Mouse (Mus musculus): ENCODE data around the gene Rcan3. TPM values are rescaled to one million over a fixed set of nuclear protein-coding genes. Genes with fewer than 3 reads are reported as not detected.

Gene Rcan3
- polyA plus RNA-seq, 1 experiment from 2014 or later: 15.2 TPM

DNA sequence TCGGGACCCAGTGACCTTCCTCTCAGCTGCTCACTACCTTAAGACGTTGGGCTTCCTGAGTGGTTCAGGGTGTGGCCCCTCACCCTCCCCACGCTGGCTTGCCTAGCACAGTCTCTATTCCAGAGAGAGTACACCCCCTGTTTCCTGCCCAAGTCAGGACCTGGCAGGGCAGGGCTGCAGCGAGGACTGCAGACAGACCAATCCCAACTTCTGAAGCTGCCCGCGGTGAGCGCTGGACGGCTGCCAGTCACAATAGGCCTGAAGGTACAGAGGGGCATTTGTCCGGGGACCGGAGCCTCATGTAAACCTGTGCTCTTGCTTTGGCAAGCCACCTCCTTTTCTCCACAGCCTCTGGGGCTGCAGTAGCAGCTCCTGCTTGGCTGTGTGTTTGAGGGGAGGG is 48.0 kb downstream of the Rcan3 start:
- Histone ChIP-seq H3K4me3 (ENCODE audit: low read length) (no peak overlapping the region), H3K4me2 (replicated peaks; ENCODE audit: low read depth, low read length) (no peak overlapping the region), H3K9ac (ENCODE audit: low read depth, low read length) (no peak overlapping the region), H3K27ac (ENCODE audit: low read depth, low read length) (no peak overlapping the region), H3K4me1 (ENCODE audit: control insufficient read depth, insufficient read depth, low read length) (no peaks in the 10 kb centered on the region), H3K27me3 (ENCODE audit: control insufficient read depth, insufficient read depth, low read length) (no peaks in the 10 kb centered on the region; the same call in 1 of the 2 replicates), H3K9me3 (ENCODE audit: control insufficient read depth, low read length) (no peaks in the 10 kb centered on the region), H3K36me3 (ENCODE audit: control insufficient read depth, insufficient read depth, low read length) (no peaks in the 10 kb centered on the region)
- WGBS: 47% methylated on average over 10 of the region's 10 CpGs
- peak; percentile 45; the same call in 1 of the 2 replicates for ATAC-seq (ENCODE audit: low FRiP score, low TSS enrichment)

DNA sequence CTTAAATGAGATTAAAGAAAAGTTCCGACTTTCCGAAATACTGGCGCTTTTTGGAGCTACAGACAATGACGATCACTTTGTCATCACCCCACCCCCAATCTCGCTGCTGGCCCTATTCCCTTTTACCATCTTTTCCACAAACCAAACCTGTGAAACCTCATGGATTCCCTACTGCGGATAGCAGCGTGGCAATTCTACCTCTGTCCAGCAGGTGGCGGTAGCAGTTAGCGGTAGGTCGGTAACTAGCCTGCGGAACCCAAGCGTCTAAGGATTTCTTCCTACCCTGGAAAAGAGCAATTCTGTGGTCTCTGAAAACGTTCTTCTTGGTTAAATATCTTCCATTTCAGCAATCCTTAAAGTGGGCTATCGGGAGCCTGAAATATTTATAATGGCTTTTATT is 51.3 kb downstream of the Rcan3 start:
- H3K4me2 ChIP-seq (replicated peaks; ENCODE audit: low read depth, low read length): no peak overlapping the region
- no peak overlapping the region for H3K27ac ChIP-seq (ENCODE audit: low read depth, low read length)
- H3K36me3 ChIP-seq (ENCODE audit: control insufficient read depth, insufficient read depth, low read length): no peaks in the 10 kb centered on the region
- H3K9me3 ChIP-seq (ENCODE audit: control insufficient read depth, low read length): no peaks in the 10 kb centered on the region
- no peak for ATAC-seq (ENCODE audit: low FRiP score, low TSS enrichment)
- WGBS: 3% methylated on average over 14 of the region's 14 CpGs
- no peak overlapping the region for H3K9ac ChIP-seq (ENCODE audit: low read depth, low read length)
- no peaks in the 10 kb centered on the region; the same call in 1 of the 2 replicates for H3K27me3 ChIP-seq (ENCODE audit: control insufficient read depth, insufficient read depth, low read length)
- H3K4me1 ChIP-seq (ENCODE audit: control insufficient read depth, insufficient read depth, low read length): no peaks in the 10 kb centered on the region
- no peak overlapping the region for H3K4me3 ChIP-seq (ENCODE audit: low read length)

DNA sequence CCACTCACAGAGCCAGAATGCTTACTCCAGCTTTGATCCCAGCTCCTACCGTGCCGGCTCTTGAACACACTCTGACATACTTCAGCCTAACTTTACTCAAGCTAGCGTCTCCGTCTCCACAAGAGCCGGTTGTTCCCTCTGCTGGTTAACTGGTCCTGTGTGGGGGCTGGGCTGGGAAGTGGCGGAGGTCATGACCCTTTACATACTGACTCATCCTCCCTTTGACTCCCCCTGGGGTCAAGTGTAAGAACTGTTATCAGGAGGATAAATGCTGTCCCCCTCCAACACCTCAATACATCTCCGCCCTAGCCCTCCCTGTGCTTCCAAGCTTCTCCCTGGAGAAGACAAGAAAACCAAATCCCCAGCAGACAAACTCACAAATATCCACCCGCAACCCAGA is 52.3 kb downstream of the Rcan3 start:
- no peak overlapping the region for H3K4me3 ChIP-seq (ENCODE audit: low read length)
- ATAC-seq (ENCODE audit: low FRiP score, low TSS enrichment): no peak
- 32% methylated on average over 8 of the region's 8 CpGs for WGBS

DNA sequence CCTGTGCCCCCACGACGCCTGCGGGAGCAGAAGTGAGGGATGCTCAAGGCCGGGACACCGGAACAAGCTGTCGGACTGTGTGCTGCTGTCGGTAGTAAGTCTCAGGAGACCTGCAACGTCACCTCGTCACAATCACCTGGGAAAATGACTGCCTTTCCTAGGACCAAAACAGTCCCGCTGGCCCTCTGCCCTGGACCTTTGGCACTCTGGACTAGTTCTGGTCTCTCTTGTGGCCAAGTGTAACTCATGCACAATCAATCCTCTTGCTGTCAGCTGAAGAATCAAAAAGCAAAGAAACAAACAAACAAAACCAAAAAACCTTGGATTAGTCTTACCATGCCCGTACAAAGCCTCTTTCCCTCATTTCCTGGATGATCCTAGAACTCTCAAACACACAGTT is 56.4 kb downstream of the Rcan3 start:
- 0 out of 2 replicates have a peak, but pooled peaks cover 3% of the 10 kb centered on the region for H3K9me3 ChIP-seq (ENCODE audit: control insufficient read depth, low read length)

More for the DNA sequence above, 52.3 kb downstream of the Rcan3 start:
- no peaks in the 10 kb centered on the region for H3K4me1 ChIP-seq (ENCODE audit: control insufficient read depth, insufficient read depth, low read length)
- no peaks in the 10 kb centered on the region for H3K36me3 ChIP-seq (ENCODE audit: control insufficient read depth, insufficient read depth, low read length)
- H3K27me3 ChIP-seq (ENCODE audit: control insufficient read depth, insufficient read depth, low read length): no peaks in the 10 kb centered on the region; the same call in 1 of the 2 replicates
- no peak overlapping the region for H3K27ac ChIP-seq (ENCODE audit: low read depth, low read length)
- H3K9ac ChIP-seq (ENCODE audit: low read depth, low read length): no peak overlapping the region
- no peaks in the 10 kb centered on the region for H3K9me3 ChIP-seq (ENCODE audit: control insufficient read depth, low read length)
- no peak overlapping the region for H3K4me2 ChIP-seq (replicated peaks; ENCODE audit: low read depth, low read length)

DNA sequence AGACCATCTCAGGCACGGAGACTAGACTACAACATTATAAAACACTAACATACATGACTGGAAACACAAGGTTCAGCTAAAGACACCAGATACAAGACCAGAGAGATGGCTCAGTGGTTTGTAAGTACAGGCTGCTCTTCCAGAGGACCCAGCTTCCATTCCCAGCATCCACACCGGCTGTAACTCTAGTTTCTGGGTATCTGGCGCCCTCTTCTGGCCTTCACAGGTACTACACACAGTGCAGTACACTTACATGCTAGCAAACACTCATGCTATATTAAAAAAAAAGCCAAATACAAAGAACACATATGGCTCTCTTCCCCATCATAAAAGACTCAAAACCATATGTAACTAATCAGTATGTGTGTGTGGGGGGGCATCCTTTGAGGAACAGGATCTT is 58.2 kb downstream of the Rcan3 start:
- Histone ChIP-seq H3K9ac (ENCODE audit: low read depth, low read length) (no peak overlapping the region), H3K4me2 (replicated peaks; ENCODE audit: low read depth, low read length) (no peak overlapping the region), H3K4me1 (ENCODE audit: control insufficient read depth, insufficient read depth, low read length) (no peaks in the 10 kb centered on the region), H3K9me3 (ENCODE audit: control insufficient read depth, low read length) (0 out of 2 replicates have a peak, but pooled peaks cover 3% of the 10 kb centered on the region), H3K36me3 (ENCODE audit: control insufficient read depth, insufficient read depth, low read length) (no peaks in the 10 kb centered on the region), H3K4me3 (ENCODE audit: low read length) (no peak overlapping the region), H3K27ac (ENCODE audit: low read depth, low read length) (no peak overlapping the region), H3K27me3 (ENCODE audit: control insufficient read depth, insufficient read depth, low read length) (no peaks in the 10 kb centered on the region)
- ATAC-seq (ENCODE audit: low FRiP score, low TSS enrichment): no peak
- WGBS: 65% methylated on average over 3 of the region's 3 CpGs

More for the DNA sequence above, 56.4 kb downstream of the Rcan3 start:
- no peak for ATAC-seq (ENCODE audit: low FRiP score, low TSS enrichment)
- Histone ChIP-seq H3K9ac (ENCODE audit: low read depth, low read length) (no peak overlapping the region), H3K4me2 (replicated peaks; ENCODE audit: low read depth, low read length) (no peak overlapping the region), H3K27me3 (ENCODE audit: control insufficient read depth, insufficient read depth, low read length) (no peaks in the 10 kb centered on the region), H3K27ac (ENCODE audit: low read depth, low read length) (no peak overlapping the region), H3K36me3 (ENCODE audit: control insufficient read depth, insufficient read depth, low read length) (no peaks in the 10 kb centered on the region), H3K4me1 (ENCODE audit: control insufficient read depth, insufficient read depth, low read length) (no peaks in the 10 kb centered on the region), H3K4me3 (ENCODE audit: low read length) (no peak overlapping the region)
- 78% methylated on average over 11 of the region's 11 CpGs for WGBS

DNA sequence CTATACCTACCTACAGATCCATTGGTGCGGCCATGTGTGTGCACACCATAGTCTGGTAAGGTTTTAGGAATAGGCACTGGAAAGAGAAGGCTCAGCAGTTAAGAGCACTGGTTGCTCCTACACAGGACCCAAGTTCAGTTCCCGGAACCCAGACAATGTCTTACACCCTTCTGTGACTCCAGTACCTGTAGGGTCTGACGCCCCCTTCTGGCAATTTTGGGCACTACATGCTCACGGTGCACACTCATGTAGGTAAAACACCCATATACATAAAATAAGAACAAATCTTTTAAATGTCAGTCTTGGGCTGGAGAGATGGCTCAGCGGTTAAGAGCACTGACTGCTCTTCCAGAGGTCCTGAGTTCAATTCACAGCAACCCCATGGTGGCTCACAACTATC is 60.4 kb downstream of the Rcan3 start:
- Histone ChIP-seq H3K4me1 (ENCODE audit: control insufficient read depth, insufficient read depth, low read length) (no peaks in the 10 kb centered on the region), H3K4me3 (ENCODE audit: low read length) (no peak overlapping the region), H3K4me2 (replicated peaks; ENCODE audit: low read depth, low read length) (no peak overlapping the region), H3K27me3 (ENCODE audit: control insufficient read depth, insufficient read depth, low read length) (no peaks in the 10 kb centered on the region), H3K9me3 (ENCODE audit: control insufficient read depth, low read length) (0 out of 2 replicates have a peak, but pooled peaks cover 3% of the 10 kb centered on the region), H3K27ac (ENCODE audit: low read depth, low read length) (no peak overlapping the region), H3K9ac (ENCODE audit: low read depth, low read length) (no peak overlapping the region), H3K36me3 (ENCODE audit: control insufficient read depth, insufficient read depth, low read length) (no peaks in the 10 kb centered on the region)
- no peak for ATAC-seq (ENCODE audit: low FRiP score, low TSS enrichment)
- 81% methylated on average over 5 of the region's 5 CpGs for WGBS

DNA sequence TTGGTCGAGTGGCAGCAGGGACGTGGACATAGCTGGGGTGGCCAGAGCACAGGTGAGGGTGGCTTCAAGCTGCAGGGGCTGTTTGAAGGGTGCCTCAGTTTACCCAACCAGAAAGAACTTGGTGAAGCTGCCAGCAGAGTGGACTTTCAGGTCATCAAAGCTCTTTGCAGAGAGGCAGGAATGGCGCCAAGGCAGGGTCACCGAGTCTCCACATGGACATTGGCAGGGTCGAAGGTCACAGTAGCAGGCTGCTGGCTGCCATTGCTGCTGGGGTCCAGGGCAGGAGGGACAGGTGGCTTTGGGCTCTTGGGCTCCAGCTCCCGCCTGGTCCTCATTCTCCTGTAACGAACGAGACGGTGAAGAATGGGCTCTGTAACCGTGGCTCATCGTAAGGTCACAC is 63.3 kb downstream of the Rcan3 start:
- no peaks in the 10 kb centered on the region for H3K36me3 ChIP-seq (ENCODE audit: control insufficient read depth, insufficient read depth, low read length)
- no peak overlapping the region for H3K9ac ChIP-seq (ENCODE audit: low read depth, low read length)
- no peak overlapping the region for H3K4me2 ChIP-seq (replicated peaks; ENCODE audit: low read depth, low read length)
- no peak overlapping the region for H3K27ac ChIP-seq (ENCODE audit: low read depth, low read length)
- no peak for ATAC-seq (ENCODE audit: low FRiP score, low TSS enrichment)
- H3K9me3 ChIP-seq (ENCODE audit: control insufficient read depth, low read length): 0 out of 2 replicates have a peak, but pooled peaks cover under 1% of the 10 kb centered on the region
- H3K4me1 ChIP-seq (ENCODE audit: control insufficient read depth, insufficient read depth, low read length): no peaks in the 10 kb centered on the region
- 74% methylated on average over 11 of the region's 11 CpGs for WGBS
- H3K27me3 ChIP-seq (ENCODE audit: control insufficient read depth, insufficient read depth, low read length): no peaks in the 10 kb centered on the region
- H3K4me3 ChIP-seq (ENCODE audit: low read length): no peak overlapping the region

DNA sequence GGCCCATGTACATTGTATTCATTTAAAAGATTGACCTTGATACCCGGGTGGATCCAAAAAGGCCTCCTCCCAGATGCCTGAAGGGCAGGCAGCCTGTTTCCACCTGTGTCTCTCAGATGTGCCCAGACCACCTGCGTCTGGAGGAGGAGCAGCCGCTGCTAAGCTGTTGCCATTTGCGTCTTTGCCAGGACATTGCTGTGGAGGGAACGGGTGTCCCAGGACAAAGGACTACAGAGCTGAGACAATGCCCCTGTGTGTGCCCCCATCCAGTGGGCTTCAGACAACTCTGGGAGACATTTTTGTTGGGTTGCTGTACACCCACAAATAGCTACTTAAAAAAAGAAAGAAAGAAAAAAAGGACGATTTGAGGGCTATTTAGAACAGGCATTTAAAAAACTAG is 70.8 kb downstream of the Rcan3 start:
- Histone ChIP-seq H3K9me3 (ENCODE audit: control insufficient read depth, low read length) (no peaks in the 10 kb centered on the region), H3K36me3 (ENCODE audit: control insufficient read depth, insufficient read depth, low read length) (no peaks in the 10 kb centered on the region), H3K27ac (ENCODE audit: low read depth, low read length) (no peak overlapping the region), H3K27me3 (ENCODE audit: control insufficient read depth, insufficient read depth, low read length) (no peaks in the 10 kb centered on the region), H3K4me3 (ENCODE audit: low read length) (no peak overlapping the region), H3K9ac (ENCODE audit: low read depth, low read length) (no peak overlapping the region), H3K4me1 (ENCODE audit: control insufficient read depth, insufficient read depth, low read length) (no peaks in the 10 kb centered on the region), H3K4me2 (replicated peaks; ENCODE audit: low read depth, low read length) (no peak overlapping the region)
- WGBS: 44% methylated on average over 6 of the region's 6 CpGs
- ATAC-seq (ENCODE audit: low FRiP score, low TSS enrichment): no peak

All from kidney, embryonic 14.5 days (tissue).